ENCODE assay signal across 9 mouse cellular contexts in the genomic region with DNA sequence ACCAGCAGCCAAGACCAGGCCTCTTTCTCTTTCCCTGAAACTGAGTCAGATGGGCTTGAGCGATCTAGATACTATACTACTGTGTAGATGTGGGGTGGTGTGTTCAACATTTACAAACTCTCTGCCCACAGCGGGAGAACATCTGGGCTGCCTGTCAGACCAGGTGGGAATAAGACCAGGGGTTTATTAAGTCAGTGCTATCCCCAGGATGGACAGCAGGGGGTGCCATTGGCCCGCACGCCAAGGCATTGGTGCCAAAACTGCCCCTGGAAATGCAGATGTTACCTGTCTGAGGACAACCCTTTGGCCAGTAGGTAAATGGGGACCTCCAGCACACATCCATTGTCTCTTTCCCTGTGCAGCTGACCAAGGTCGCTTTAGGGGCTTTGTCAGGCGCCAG. TPM values are rescaled to one million over a fixed set of nuclear protein-coding genes. Genes with fewer than 3 reads are reported as not detected.
DNase-seq lines count a peak whose midpoint lies in the region; ATAC-seq and TF ChIP-seq lines count a peak whose summit lies in the region.
"Had no signal": no experiment of that assay in that cellular context is flagged by ENCODE, and none has a peak within 500 bp of the region (broad histone marks: within the 10 kb centered on the region; RNA-seq: fewer than 3 reads in every experiment).

No protein-coding gene starts in this region.

- peak; percentile 63 for DNase-seq in heart, adult 8-10 months (ENCODE audit: low spot score)
- DNase-seq in adipocyte (ENCODE audit: low spot score) = peak; percentile 39
- peak; percentile 80 for DNase-seq in embryonic facial prominence, embryonic 10.5 days (ENCODE audit: low spot score)
- peak; percentile 80 for DNase-seq in hindbrain, embryonic 14.5 days (ENCODE audit: low spot score)
- DNase-seq in limb, embryonic 10.5 days (ENCODE audit: low spot score) = peak; percentile 83

- TF ChIP-seq CTCF in testis, adult 2 months (IDR thresholded peaks at IDR 0.05; ENCODE audit: control insufficient read depth, insufficient read depth, insufficient replicate concordance, low read depth, low read length) = peak; percentile 95

- no peaks in the 10 kb centered on the region for H3K9me3 ChIP-seq in heart, embryonic 12.5 days (replicated peaks)
- H3K9me3 ChIP-seq in embryonic facial prominence, embryonic 10.5 days = no peaks in the 10 kb centered on the region
- no peaks in the 10 kb centered on the region for H3K9me3 ChIP-seq in hindbrain, embryonic 14.5 days (ENCODE audit: control insufficient read depth, low read length)
- no peaks in the 10 kb centered on the region for H3K9me3 ChIP-seq in limb, embryonic 10.5 days (replicated peaks)
- H3K9me3 ChIP-seq in midbrain, embryonic 15.5 days = no peaks in the 10 kb centered on the region
- H3K9me3 ChIP-seq: liver, embryonic 15.5 days had no signal

- no peaks in the 10 kb centered on the region for H3K36me3 ChIP-seq in heart, embryonic 12.5 days
- H3K36me3 ChIP-seq in embryonic facial prominence, embryonic 10.5 days (replicated peaks) = no peaks in the 10 kb centered on the region
- H3K36me3 ChIP-seq in hindbrain, embryonic 14.5 days (replicated peaks; ENCODE audit: control insufficient read depth, insufficient read depth) = no peaks in the 10 kb centered on the region
- H3K36me3 ChIP-seq in limb, embryonic 10.5 days = no peaks in the 10 kb centered on the region
- no peaks in the 10 kb centered on the region for H3K36me3 ChIP-seq in midbrain, embryonic 15.5 days (replicated peaks)
- H3K36me3 ChIP-seq in testis, adult 2 months (ENCODE audit: control insufficient read depth, insufficient read depth, low read length) = no peaks in the 10 kb centered on the region
- H3K36me3 ChIP-seq: liver, embryonic 15.5 days had no signal

- no peak overlapping the region for H3K27ac ChIP-seq in heart, embryonic 12.5 days (ENCODE audit: poor library complexity, severe bottlenecking)
- H3K27ac ChIP-seq in embryonic facial prominence, embryonic 10.5 days (replicated peaks) = no peak overlapping the region
- no peak overlapping the region for H3K27ac ChIP-seq in hindbrain, embryonic 14.5 days
- H3K27ac ChIP-seq in limb, embryonic 10.5 days = no peak overlapping the region
- no peak overlapping the region for H3K27ac ChIP-seq in midbrain, embryonic 15.5 days
- H3K27ac ChIP-seq in testis, adult 2 months (ENCODE audit: control insufficient read depth, insufficient read depth, low read depth, low read length) = no peak overlapping the region
- H3K27ac ChIP-seq: liver, embryonic 15.5 days had no signal

- H3K4me2 ChIP-seq in heart, embryonic 12.5 days = no peak overlapping the region
- no peak overlapping the region for H3K4me2 ChIP-seq in hindbrain, embryonic 14.5 days (replicated peaks)
- H3K4me2 ChIP-seq in midbrain, embryonic 15.5 days = no peak overlapping the region
- H3K4me2 ChIP-seq: liver, embryonic 15.5 days had no signal

- peaks cover 35% of the 10 kb centered on the region for H3K27me3 ChIP-seq in heart, embryonic 12.5 days (replicated peaks)
- H3K27me3 ChIP-seq in embryonic facial prominence, embryonic 10.5 days (replicated peaks; ENCODE audit: low read depth, poor library complexity, severe bottlenecking) = peaks cover 23% of the 10 kb centered on the region
- H3K27me3 ChIP-seq in hindbrain, embryonic 14.5 days (ENCODE audit: control insufficient read depth, insufficient read depth, low read length) = no peaks in the 10 kb centered on the region
- H3K27me3 ChIP-seq in limb, embryonic 10.5 days (ENCODE audit: low read depth, poor library complexity, severe bottlenecking) = 0 out of 2 replicates have a peak, but pooled peaks cover 5% of the 10 kb centered on the region
- H3K27me3 ChIP-seq in midbrain, embryonic 15.5 days (replicated peaks) = no peaks in the 10 kb centered on the region
- H3K27me3 ChIP-seq in testis, adult 2 months (ENCODE audit: control insufficient read depth, insufficient read depth, low read length) = no peaks in the 10 kb centered on the region

- H3K4me3 ChIP-seq in heart, embryonic 12.5 days = no peak overlapping the region
- no peak overlapping the region for H3K4me3 ChIP-seq in embryonic facial prominence, embryonic 10.5 days
- H3K4me3 ChIP-seq in hindbrain, embryonic 14.5 days (replicated peaks; ENCODE audit: low read length) = no peak overlapping the region
- no peak overlapping the region for H3K4me3 ChIP-seq in limb, embryonic 10.5 days
- H3K4me3 ChIP-seq in midbrain, embryonic 15.5 days = no peak overlapping the region
- H3K4me3 ChIP-seq in testis, adult 2 months (ENCODE audit: control insufficient read depth, low read depth, low read length) = no peak overlapping the region
- H3K4me3 ChIP-seq: liver, embryonic 15.5 days had no signal

- WGBS in heart, embryonic 12.5 days = 10% methylated on average over 6 of the region's 6 CpGs
- 12% methylated on average over 6 of the region's 6 CpGs for WGBS in embryonic facial prominence, embryonic 10.5 days
- WGBS in hindbrain, embryonic 14.5 days = 10% methylated on average over 6 of the region's 6 CpGs
- WGBS in limb, embryonic 10.5 days = 16% methylated on average over 6 of the region's 6 CpGs
- 20% methylated on average over 6 of the region's 6 CpGs for WGBS in midbrain, embryonic 15.5 days

- TF ChIP-seq POLR2A in testis, adult 2 months (IDR thresholded peaks at IDR 0.05; ENCODE audit: control insufficient read depth, low read depth, low read length) = no peak

- ATAC-seq in heart, embryonic 12.5 days (ENCODE audit: insufficient number of reproducible peaks, low FRiP score) = no peak
- ATAC-seq in hindbrain, embryonic 14.5 days (ENCODE audit: low FRiP score) = no peak
- peak; percentile 22; the same call in 1 of the 2 replicates for ATAC-seq in midbrain, embryonic 15.5 days (replicated peaks)

- H3K4me1 ChIP-seq in heart, embryonic 12.5 days (replicated peaks) = no peaks in the 10 kb centered on the region
- H3K4me1 ChIP-seq in embryonic facial prominence, embryonic 10.5 days = peaks cover 7% of the 10 kb centered on the region
- H3K4me1 ChIP-seq in hindbrain, embryonic 14.5 days (replicated peaks; ENCODE audit: control insufficient read depth, insufficient read depth, low read length) = no peaks in the 10 kb centered on the region
- 0 out of 2 replicates have a peak, but pooled peaks cover 6% of the 10 kb centered on the region for H3K4me1 ChIP-seq in limb, embryonic 10.5 days
- H3K4me1 ChIP-seq in midbrain, embryonic 15.5 days = peaks cover 4% of the 10 kb centered on the region
- H3K4me1 ChIP-seq in testis, adult 2 months (ENCODE audit: control insufficient read depth, insufficient read depth, low read length) = no peaks in the 10 kb centered on the region
- H3K4me1 ChIP-seq: liver, embryonic 15.5 days had no signal

- H3K9ac ChIP-seq in heart, embryonic 12.5 days = no peak overlapping the region
- no peak overlapping the region for H3K9ac ChIP-seq in hindbrain, embryonic 14.5 days
- no peak overlapping the region for H3K9ac ChIP-seq in midbrain, embryonic 15.5 days
- H3K9ac ChIP-seq: liver, embryonic 15.5 days had no signal

RNA-seq across cellular contexts. Expression of gene Adgrg5, which starts 19.1 kb away (rescaled TPM):
- total RNA-seq in heart, adult 8-10 months (2022) = under 1 TPM in 1 of 4 experiments, not detected in 3; 0.57 TPM
- 0.09 TPM in 1 of 2 replicates, not detected in the other for polyA plus RNA-seq in heart, embryonic 12.5 days (2016; fragmentation: Nextera tagmentation; extraction: Ambion mirVana)
- 0.30 and 0.51 TPM in 2 replicates for polyA plus RNA-seq in embryonic facial prominence, embryonic 10.5 days (2016; fragmentation: Nextera tagmentation; extraction: Ambion mirVana)
- polyA plus RNA-seq in hindbrain, embryonic 14.5 days (2014; fragmentation: Nextera tagmentation; extraction: Ambion mirVana) = 0.23 and 0.27 TPM in 2 replicates
- polyA plus RNA-seq in limb, embryonic 10.5 days (2016; fragmentation: Nextera tagmentation; extraction: Ambion mirVana) = 0.18 and 0.74 TPM in 2 replicates
- polyA plus RNA-seq in midbrain, embryonic 15.5 days (2015; fragmentation: Nextera tagmentation; extraction: Ambion mirVana) = 0.05 TPM in 1 of 2 replicates, not detected in the other
- 0.15 and 0.26 TPM in 2 replicates for polyA plus RNA-seq in testis, adult 2 months (2012; rRNA removed)

RNA-seq across cellular contexts. Expression of gene Ccdc102a, which starts 24.7 kb away (rescaled TPM):
- total RNA-seq in heart, adult 8-10 months (2022) = 1 to 10 TPM; 3.0 to 5.7 (median 4.4) TPM
- polyA plus RNA-seq in heart, embryonic 12.5 days (2016; fragmentation: Nextera tagmentation; extraction: Ambion mirVana) = 26.2 and 28.2 TPM in 2 replicates
- 23.0 and 24.1 TPM in 2 replicates for polyA plus RNA-seq in embryonic facial prominence, embryonic 10.5 days (2016; fragmentation: Nextera tagmentation; extraction: Ambion mirVana)
- polyA plus RNA-seq in hindbrain, embryonic 14.5 days (2014; fragmentation: Nextera tagmentation; extraction: Ambion mirVana) = 7.1 and 9.0 TPM in 2 replicates
- polyA plus RNA-seq in limb, embryonic 10.5 days (2016; fragmentation: Nextera tagmentation; extraction: Ambion mirVana) = 27.0 and 32.3 TPM in 2 replicates
- polyA plus RNA-seq in midbrain, embryonic 15.5 days (2015; fragmentation: Nextera tagmentation; extraction: Ambion mirVana) = 4.9 and 6.0 TPM in 2 replicates
- polyA plus RNA-seq in testis, adult 2 months (2012; rRNA removed) = 0.59 and 2.1 TPM in 2 replicates

RNA-seq across cellular contexts. Expression of gene Adgrg1, which starts 32.0 kb away (rescaled TPM):
- total RNA-seq in heart, adult 8-10 months (2022) = 10 to 100 TPM; 41.3 to 63.6 (median 51.8) TPM
- 4.9 and 6.0 TPM in 2 replicates for polyA plus RNA-seq in heart, embryonic 12.5 days (2016; fragmentation: Nextera tagmentation; extraction: Ambion mirVana)
- 32.9 and 38.2 TPM in 2 replicates for polyA plus RNA-seq in embryonic facial prominence, embryonic 10.5 days (2016; fragmentation: Nextera tagmentation; extraction: Ambion mirVana)
- polyA plus RNA-seq in hindbrain, embryonic 14.5 days (2014; fragmentation: Nextera tagmentation; extraction: Ambion mirVana) = 115 and 123 TPM in 2 replicates
- polyA plus RNA-seq in limb, embryonic 10.5 days (2016; fragmentation: Nextera tagmentation; extraction: Ambion mirVana) = 7.0 and 11.6 TPM in 2 replicates
- polyA plus RNA-seq in midbrain, embryonic 15.5 days (2015; fragmentation: Nextera tagmentation; extraction: Ambion mirVana) = 147 and 156 TPM in 2 replicates
- polyA plus RNA-seq in testis, adult 2 months (2012; rRNA removed) = 44.0 and 62.3 TPM in 2 replicates
